Mouse (Mus musculus) CH12.LX (cell line): Measurements from ENCODE around the gene Map2k1. TPM values are rescaled to one million over a fixed set of nuclear protein-coding genes. Genes with fewer than 3 reads are reported as not detected.

Experiments used
- DNase-seq: peaks from one replicate; pipeline ENCODE4 v3.0.0-alpha.2; 2013; ENCODE audit errors: extremely low read depth
- H3K27ac ChIP-seq: 2 replicates; pipeline ENCODE4 v1.5.1; 2012; ENCODE audit warnings: low read depth, mild to moderate bottlenecking, control low read depth, moderate library complexity; ENCODE audit not compliant: insufficient read depth
- H3K27me3 ChIP-seq: replicated peaks from 2 replicates; pipeline ENCODE3; 2012; ENCODE audit warnings: inconsistent platforms
- H3K36me3 ChIP-seq, 2 experiments: replicated peaks in 1 of 2; 2 replicates each; pipeline versions ENCODE3 to v1.6.1; 2012; ENCODE audit warnings: inconsistent platforms in 1 of 2, low read length in 1 of 2, mild to moderate bottlenecking in 1 of 2, mixed read lengths in 1 of 2, moderate library complexity in 1 of 2; ENCODE audit not compliant: control insufficient read depth in 1 of 2, insufficient read depth in 1 of 2
- H3K4me1 ChIP-seq, 2 experiments: 2 replicates each; pipeline ENCODE4 v1.6.1; 2012; ENCODE audit warnings: inconsistent platforms in 1 of 2, moderate library complexity in 1 of 2; ENCODE audit not compliant: insufficient read depth in 2 of 2, control insufficient read depth in 1 of 2
- H3K4me2 ChIP-seq: 2 replicates; pipeline ENCODE4 v1.6.1; 2012; ENCODE audit warnings: low read depth, mild to moderate bottlenecking, control low read depth; ENCODE audit not compliant: poor library complexity, insufficient read depth, severe bottlenecking
- H3K4me3 ChIP-seq, 3 experiments: fragments of 150-350 bp in 1 of 3; sonication (generic) in 1 of 3; replicated peaks in 1 of 3; 2 replicates each; pipeline versions ENCODE3 to v1.5.1; 2011 to 2012; ENCODE audit warnings: low read depth in 2 of 3, low read length in 2 of 3, mild to moderate bottlenecking in 2 of 3, moderate library complexity in 2 of 3, control low read depth in 1 of 3, improper control_type of control experiment in 1 of 3, inconsistent platforms in 1 of 3, mixed read lengths in 1 of 3; ENCODE audit not compliant: poor library complexity in 1 of 3
- H3K79me2 ChIP-seq: replicated peaks from 2 replicates; pipeline ENCODE4 v1.6.1; 2012; ENCODE audit warnings: mild to moderate bottlenecking, moderate library complexity; ENCODE audit not compliant: control insufficient read depth, poor library complexity, insufficient read depth, severe bottlenecking; ENCODE audit errors: extremely low read depth
- H3K9ac ChIP-seq: 2 replicates; pipeline ENCODE4 v1.6.1; 2012; ENCODE audit warnings: low read depth, mild to moderate bottlenecking, control low read depth, moderate library complexity; ENCODE audit not compliant: insufficient read depth
- H3K9me3 ChIP-seq: replicated peaks from 2 replicates; pipeline ENCODE3; 2012; ENCODE audit warnings: low read length, inconsistent platforms, mixed read lengths
- BHLHE40 ChIP-seq: IDR thresholded peaks from 2 replicates; pipeline ENCODE4 v1.6.1; 2011; ENCODE audit warnings: mild to moderate bottlenecking, low read depth, low read length, improper control_type of control experiment
- CHD2 ChIP-seq: IDR thresholded peaks from 2 replicates; pipeline ENCODE4 v1.6.1; 2011; ENCODE audit warnings: low read length, improper control_type of control experiment
- ETS1 ChIP-seq: conservative IDR thresholded peaks from 2 replicates; pipeline ENCODE4 v1.6.1; 2012; ENCODE audit warnings: low read depth, mild to moderate bottlenecking, inconsistent platforms, low read length, improper control_type of control experiment, moderate library complexity
- GABPA ChIP-seq: IDR thresholded peaks from 2 replicates; pipeline ENCODE4 v1.6.1; 2012; ENCODE audit warnings: low read depth, low read length, improper control_type of control experiment, inconsistent platforms; ENCODE audit not compliant: insufficient replicate concordance
- IRF4 ChIP-seq: IDR thresholded peaks from 2 replicates; pipeline ENCODE4 v1.6.1; 2014; ENCODE audit warnings: low read depth, mild to moderate bottlenecking, inconsistent platforms, low read length, improper control_type of control experiment
- JUN ChIP-seq: IDR thresholded peaks from 2 replicates; pipeline ENCODE4 v1.6.1; 2011; ENCODE audit warnings: low read depth, mild to moderate bottlenecking, low read length, improper control_type of control experiment, moderate library complexity; ENCODE audit not compliant: insufficient read depth
- JUND ChIP-seq: conservative IDR thresholded peaks from 2 replicates; pipeline ENCODE4 v1.6.1; 2011; ENCODE audit warnings: low read depth, low read length, improper control_type of control experiment
- KAT2A ChIP-seq: IDR thresholded peaks from 2 replicates; pipeline ENCODE4 v1.6.1; 2012; ENCODE audit warnings: low read length, improper control_type of control experiment, inconsistent platforms; ENCODE audit not compliant: insufficient replicate concordance
- MAFK ChIP-seq: IDR thresholded peaks from 2 replicates; pipeline ENCODE4 v1.6.1; 2011; ENCODE audit warnings: low read length, improper control_type of control experiment; ENCODE audit not compliant: insufficient replicate concordance
- MAX ChIP-seq: IDR thresholded peaks from 2 replicates; pipeline ENCODE4 v1.6.1; 2011; ENCODE audit warnings: low read length, improper control_type of control experiment
- MAZ ChIP-seq: IDR thresholded peaks from 2 replicates; pipeline ENCODE4 v1.6.1; 2012; ENCODE audit warnings: low read depth, mild to moderate bottlenecking, inconsistent platforms, low read length, improper control_type of control experiment, moderate library complexity
- MXI1 ChIP-seq: IDR thresholded peaks from 2 replicates; pipeline ENCODE4 v1.6.1; 2011; ENCODE audit warnings: mild to moderate bottlenecking, low read depth, low read length, improper control_type of control experiment
- NELFE ChIP-seq: IDR thresholded peaks from 2 replicates; pipeline ENCODE4 v1.6.1; 2011; ENCODE audit warnings: low read depth, low read length, improper control_type of control experiment
- POLR2A ChIP-seq: IDR thresholded peaks from 2 replicates; pipeline ENCODE4 v1.6.1; 2011; ENCODE audit warnings: low read depth, mild to moderate bottlenecking, improper control_type of control experiment, low read length
- SIN3A ChIP-seq: IDR thresholded peaks from 2 replicates; pipeline ENCODE4 v1.6.1; 2012; ENCODE audit warnings: low read length, improper control_type of control experiment, inconsistent platforms
- SMC3 ChIP-seq: IDR thresholded peaks from 2 replicates; pipeline ENCODE4 v1.6.1; 2011; ENCODE audit warnings: low read depth, low read length, improper control_type of control experiment
- USF1 ChIP-seq: IDR thresholded peaks from 2 replicates; pipeline ENCODE4 v1.6.1; 2014; ENCODE audit warnings: low read depth, mild to moderate bottlenecking, inconsistent platforms, low read length, improper control_type of control experiment
- USF2 ChIP-seq: conservative IDR thresholded peaks from 2 replicates; pipeline ENCODE4 v1.6.1; 2011; ENCODE audit warnings: low read depth, low read length, improper control_type of control experiment
- ZKSCAN1 ChIP-seq: IDR thresholded peaks from 2 replicates; pipeline ENCODE4 v1.6.1; 2012; ENCODE audit warnings: low read depth, inconsistent platforms, low read length, improper control_type of control experiment, borderline replicate concordance
- dilution Hi-C: fragments of 300-500 bp; cut with MboI; formaldehyde crosslinking; loops from 2 replicates; pipeline ENCODE4 v1.14.3; 2020; ENCODE audit warnings: low sequenced_read_pairs; ENCODE audit not compliant: extremely low pct_unique_long_range_greater_than_20kb, extremely low pct_ligation_motif_present
- in situ Hi-C: fragments of 300-500 bp; cut with MboI; formaldehyde crosslinking; loops from 3 replicates; pipeline ENCODE4 v1.14.3; 2019; ENCODE audit warnings: low sequenced_read_pairs, low pct_ligation_motif_present, low pct_unique_long_range_greater_than_20kb, mixed read lengths
- polyA plus RNA-seq: library from polyadenylated mRNA; unstranded; fragments of >175 nt; gene quantifications from 2 replicates; pipeline ENCODE4 v1.2.1, GENCODE M21; 2012; ENCODE audit warnings: low read depth; ENCODE audit not compliant: insufficient read length
- total RNA-seq, 2 experiments: library from RNA; depleted of rRNA; stranded (reverse); fragments of 300-350 nt in 1 of 2; fragments of >200 nt in 1 of 2; gene quantifications; 2 replicates each; pipeline ENCODE4 v1.2.3; 2012 to 2014

Map2k1 gene
- total and polyA plus RNA-seq, 3 experiments = 56.3 to 122 (median 74.0) TPM

DNA sequence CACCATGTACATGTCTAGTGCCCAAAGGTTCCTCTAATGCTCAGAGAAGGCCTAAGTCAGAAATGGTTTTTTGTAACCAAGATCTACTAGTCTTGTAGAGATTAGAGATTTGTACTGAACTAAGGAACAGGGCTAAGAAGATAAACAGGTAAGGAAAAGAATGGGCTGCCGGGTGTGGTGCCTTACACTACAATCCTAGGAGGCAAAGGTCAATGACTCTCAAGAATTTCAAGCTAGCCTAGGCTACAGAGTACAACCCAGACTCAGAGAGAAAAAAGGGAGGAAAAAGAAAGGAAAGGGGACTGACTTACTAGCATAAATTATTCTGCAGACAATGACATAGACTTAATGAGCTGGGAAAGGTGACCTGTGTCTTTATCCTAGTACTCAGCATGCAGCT, 32.8 kb downstream of the Map2k1 start:
- Histone ChIP-seq H3K9ac (no peak overlapping the region), H3K27me3 (no peaks in the 10 kb centered on the region), H3K27ac (no peak overlapping the region), H3K9me3 (no peaks in the 10 kb centered on the region), H3K4me1 (peaks cover 0 to 30% of the 10 kb centered on the region in 2 experiments; a peak in 2 of 4 replicates), H3K79me2 (peaks cover 5% of the 10 kb centered on the region), H3K4me2 (no peak overlapping the region), H3K36me3 (peaks cover 0 to 56% of the 10 kb centered on the region in 2 experiments), H3K4me3 (no peak overlapping the region)
- dilution Hi-C loops = no loop called here
- DNase-seq = no peak
- in situ Hi-C loops = no loop called here
- TF ChIP-seq MAZ = no peak
- TF ChIP-seq SIN3A = no peak
- no peak for TF ChIP-seq NELFE
- TF ChIP-seq MAFK = no peak
- no peak for TF ChIP-seq GABPA
- no peak for TF ChIP-seq JUN
- TF ChIP-seq POLR2A = no peak
- no peak for TF ChIP-seq ZKSCAN1
- no peak for TF ChIP-seq SMC3
- no peak for TF ChIP-seq CHD2
- TF ChIP-seq JUND = no peak
- no peak for TF ChIP-seq BHLHE40

DNA sequence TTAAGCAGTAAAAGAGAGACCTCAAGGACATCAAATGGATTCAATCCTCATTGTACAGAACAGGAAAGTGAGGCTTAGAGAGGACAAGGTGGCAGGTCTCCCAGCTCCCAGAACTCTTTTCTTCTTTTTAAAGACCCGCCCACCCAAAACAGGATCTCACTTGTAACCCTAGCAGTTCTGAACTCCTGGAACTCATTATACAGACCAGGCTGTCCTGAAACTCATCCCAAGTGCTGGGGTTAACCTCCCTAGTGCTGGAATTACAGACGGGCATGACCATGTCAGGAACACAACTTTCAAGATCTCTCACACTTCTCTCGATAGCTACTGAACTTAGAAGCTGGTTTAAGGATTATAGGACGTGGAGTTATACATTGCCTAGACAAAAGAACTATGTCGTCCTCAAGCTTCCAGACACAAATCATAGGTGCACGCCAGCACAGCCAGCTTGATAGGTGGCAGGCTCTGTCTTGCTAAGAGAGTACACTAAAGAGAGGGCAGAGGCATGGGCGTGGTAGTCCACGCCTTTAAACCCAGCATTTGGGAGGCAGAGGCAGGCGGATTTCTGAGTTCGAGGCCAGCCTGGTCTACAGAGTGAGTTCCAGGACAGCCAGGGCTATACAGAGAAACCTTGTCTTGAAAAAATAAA, 33.5 kb downstream of the Map2k1 start:
- H3K27ac ChIP-seq = no peak overlapping the region
- no peak overlapping the region for H3K9ac ChIP-seq
- peaks cover 0 to 30% of the 10 kb centered on the region in 2 experiments; a peak in 2 of 4 replicates for H3K4me1 ChIP-seq
- H3K4me3 ChIP-seq = no peak overlapping the region
- no peaks in the 10 kb centered on the region for H3K9me3 ChIP-seq
- in situ Hi-C loops = no loop called here
- DNase-seq = no peak
- peaks cover 7% of the 10 kb centered on the region for H3K79me2 ChIP-seq
- H3K4me2 ChIP-seq = no peak overlapping the region
- TF ChIP-seq KAT2A = no peak
- no peak for TF ChIP-seq JUND
- TF ChIP-seq JUN = no peak
- TF ChIP-seq MXI1 = no peak
- no peak for TF ChIP-seq SIN3A
- no peak for TF ChIP-seq USF2
- TF ChIP-seq MAX = no peak
- no peak for TF ChIP-seq IRF4
- TF ChIP-seq ETS1 = no peak
- TF ChIP-seq USF1 = no peak
- TF ChIP-seq, all 38 proteins: peak for 0
- peaks cover 0 to 55% of the 10 kb centered on the region in 2 experiments for H3K36me3 ChIP-seq
- dilution Hi-C loops = no loop called here
- no peaks in the 10 kb centered on the region for H3K27me3 ChIP-seq
